Mouse (Mus musculus) spleen, adult 2 months (tissue): ENCODE measurements around the gene Ankrd63.
"Not testable (repeated sequence)": the region's sequence is repeated elsewhere in the genome, so short reads cannot be mapped to it uniquely, and the experiment has no call there.

Source experiments
- CTCF ChIP-seq: fragments of 200-500 bp; IDR thresholded peaks from 2 replicates; pipeline ENCODE4 v1.5.1; 2011; ENCODE audit warnings: mild to moderate bottlenecking, inconsistent platforms; ENCODE audit not compliant: insufficient read depth, insufficient read length, insufficient replicate concordance; ENCODE audit errors: extremely low read depth
- POLR2A ChIP-seq: fragments of 200-500 bp; IDR thresholded peaks from 2 replicates; pipeline ENCODE4 v1.6.1; 2011; ENCODE audit warnings: low read depth, low read length, inconsistent platforms

DNA sequence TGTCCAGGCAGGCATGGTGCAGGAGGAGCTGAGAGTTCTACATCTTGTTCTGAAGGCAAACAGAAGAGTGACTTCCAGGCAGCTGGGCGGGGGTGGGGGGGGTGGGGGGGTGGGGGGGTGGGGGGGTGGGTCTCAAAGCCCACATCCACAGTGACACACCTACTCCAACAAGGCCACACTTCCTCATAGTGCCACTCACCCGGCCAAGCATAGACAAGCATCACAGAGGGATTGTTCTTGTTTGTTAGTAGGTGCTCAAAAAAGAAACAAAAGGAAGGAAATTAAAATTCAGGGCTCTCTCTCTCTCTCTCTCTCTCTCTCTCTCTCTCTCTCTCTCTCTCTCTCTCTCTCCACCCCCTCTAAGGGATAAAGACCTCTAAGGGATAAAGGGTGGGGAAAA is 53.1 kb downstream of the Ankrd63 start:
- TF ChIP-seq CTCF, POLR2A: not testable (repeated sequence)
